Mouse (Mus musculus): Measurements from ENCODE around the gene Fgf4. TPM values are rescaled to one million over a fixed set of nuclear protein-coding genes. Genes with fewer than 3 reads are reported as not detected.

Fgf4 gene
- total and polyA plus RNA-seq, 3 experiments: not detected

- Histone ChIP-seq H3K79me2 (ENCODE audit: control insufficient read depth, insufficient read depth, low read length, poor library complexity) (peaks cover 14% of the 10 kb centered on the region; the same call in 1 of the 2 replicates), H3K27me3 (ENCODE audit: control insufficient read depth in 1 of 2, insufficient read depth in 2 of 2, low read length in 2 of 2) (no peaks in the 10 kb centered on the region), H3K36me3 (ENCODE audit: control insufficient read depth in 1 of 2, insufficient read depth in 2 of 2, low read length in 2 of 2) (no peaks in the 10 kb centered on the region), H3K9me3 (replicated peaks; ENCODE audit: insufficient read depth, low read length) (no peaks in the 10 kb centered on the region), H3K27ac (ENCODE audit: control insufficient read depth, low read depth, low read length) (no peak overlapping the region), H3K4me1 (ENCODE audit: control insufficient read depth in 1 of 2, insufficient read depth in 2 of 2, low read length in 2 of 2) (no peaks in the 10 kb centered on the region; a peak in 1 of 4 replicates), H3K4me3 (ENCODE audit: control insufficient read depth in 1 of 2, insufficient read depth in 1 of 2, low read depth in 2 of 2, low read length in 2 of 2) (no peak overlapping the region), H3K9ac (ENCODE audit: control insufficient read depth, low read depth, low read length, poor library complexity, severe bottlenecking) (no peak overlapping the region)
- TF ChIP-seq ZNF384 (IDR thresholded peaks at IDR 0.05; ENCODE audit: low read depth, low read length) (no peak), MAZ (IDR thresholded peaks at IDR 0.05; ENCODE audit: low read depth, low read length) (no peak), ELF1 (IDR thresholded peaks at IDR 0.05; ENCODE audit: low read depth, low read length) (no peak), MXI1 (IDR thresholded peaks at IDR 0.05; ENCODE audit: low read depth, low read length) (no peak), USF2 (IDR thresholded peaks at IDR 0.05; ENCODE audit: borderline replicate concordance in 1 of 2, insufficient read depth in 1 of 2, low read depth in 1 of 2, low read length in 2 of 2) (no peak), NRF1 (IDR thresholded peaks at IDR 0.05; ENCODE audit: insufficient read depth, low read depth, low read length, poor library complexity, severe bottlenecking) (no peak), POLR2AphosphoS5 (IDR thresholded peaks at IDR 0.05; ENCODE audit: borderline replicate concordance, low read depth, low read length) (no peak), SMC3 (IDR thresholded peaks at IDR 0.05; ENCODE audit: low read depth, low read length) (no peak), ZC3H11A (IDR thresholded peaks at IDR 0.05; ENCODE audit: low read depth, low read length) (no peak), TCF12 (IDR thresholded peaks at IDR 0.05; ENCODE audit: low read depth, low read length) (no peak)
- no peak for DNase-seq (ENCODE audit: low read depth, low spot score)
Observed at GRCm38 (mm10) chr7:144891863-144892262, 44.7 kb downstream of the Fgf4 start.

- no peaks in the 10 kb centered on the region for H3K9me3 ChIP-seq (replicated peaks; ENCODE audit: insufficient read depth, low read length)
- H3K36me3 ChIP-seq (ENCODE audit: control insufficient read depth in 1 of 2, insufficient read depth in 2 of 2, low read length in 2 of 2): peaks cover 0 to under 1% of the 10 kb centered on the region in 2 experiments; a peak in 1 of 4 replicates
- H3K4me1 ChIP-seq (ENCODE audit: control insufficient read depth in 1 of 2, insufficient read depth in 2 of 2, low read length in 2 of 2): peaks cover under 1 to 2% of the 10 kb centered on the region in 2 experiments; a peak in 1 of 4 replicates
- H3K4me3 ChIP-seq (ENCODE audit: control insufficient read depth in 1 of 2, insufficient read depth in 1 of 2, low read depth in 2 of 2, low read length in 2 of 2): no peak overlapping the region
- TF ChIP-seq ZNF384 (IDR thresholded peaks at IDR 0.05; ENCODE audit: low read depth, low read length) (no peak), MEF2A (IDR thresholded peaks at IDR 0.05; ENCODE audit: extremely low read depth, insufficient replicate concordance, low read depth, low read length, poor library complexity, severe bottlenecking) (no peak), UBTF (IDR thresholded peaks at IDR 0.05; ENCODE audit: borderline replicate concordance, insufficient read depth, low read depth, low read length) (no peak), ETS1 (IDR thresholded peaks at IDR 0.05; ENCODE audit: low read depth, low read length) (no peak), MXI1 (IDR thresholded peaks at IDR 0.05; ENCODE audit: low read depth, low read length) (no peak), RAD21 (IDR thresholded peaks at IDR 0.05; ENCODE audit: low read depth, low read length) (no peak), ELF1 (IDR thresholded peaks at IDR 0.05; ENCODE audit: low read depth, low read length) (no peak), MAZ (IDR thresholded peaks at IDR 0.05; ENCODE audit: low read depth, low read length) (no peak), MYB (IDR thresholded peaks at IDR 0.05; ENCODE audit: low read depth, low read length) (no peak), E2F4 (IDR thresholded peaks at IDR 0.05; ENCODE audit: borderline replicate concordance, low read depth, low read length) (no peak), TCF12 (IDR thresholded peaks at IDR 0.05; ENCODE audit: low read depth, low read length) (no peak), CTCF (IDR thresholded peaks at IDR 0.05 in 2 of 3, conservative IDR thresholded peaks at IDR 0.05 in 1 of 3; ENCODE audit: control insufficient read depth in 1 of 3, insufficient read depth in 1 of 3, low read depth in 2 of 3, low read length in 3 of 3, poor library complexity in 1 of 3, severe bottlenecking in 1 of 3) (no peak), CHD2 (IDR thresholded peaks at IDR 0.05; ENCODE audit: low read length) (no peak), USF2 (IDR thresholded peaks at IDR 0.05; ENCODE audit: borderline replicate concordance in 1 of 2, insufficient read depth in 1 of 2, low read depth in 1 of 2, low read length in 2 of 2) (no peak), USF1 (IDR thresholded peaks at IDR 0.05; ENCODE audit: low read depth, low read length) (no peak), MAX (IDR thresholded peaks at IDR 0.05; ENCODE audit: low read length) (no peak), GATA1 (IDR thresholded peaks at IDR 0.05; ENCODE audit: low read depth, low read length) (no peak), MAFK (IDR thresholded peaks at IDR 0.05; ENCODE audit: borderline replicate concordance, low read depth, low read length) (no peak), ZC3H11A (IDR thresholded peaks at IDR 0.05; ENCODE audit: low read depth, low read length) (no peak)
- no peak for DNase-seq (ENCODE audit: low read depth, low spot score)
- no peaks in the 10 kb centered on the region for H3K27me3 ChIP-seq (ENCODE audit: control insufficient read depth in 1 of 2, insufficient read depth in 2 of 2, low read length in 2 of 2)
- no peak overlapping the region for H3K9ac ChIP-seq (ENCODE audit: control insufficient read depth, low read depth, low read length, poor library complexity, severe bottlenecking)
- peaks cover 14% of the 10 kb centered on the region; the same call in 1 of the 2 replicates for H3K79me2 ChIP-seq (ENCODE audit: control insufficient read depth, insufficient read depth, low read length, poor library complexity)
- H3K27ac ChIP-seq (ENCODE audit: control insufficient read depth, low read depth, low read length): no peak overlapping the region
Observed at GRCm38 (mm10) chr7:144892322-144892721, 45.2 kb downstream of the Fgf4 start.
